Mouse (Mus musculus): ENCODE results near the gene Thumpd1.

GRCm38 (mm10) chr7:119667893-119668292 is 52.7 kb downstream of the Thumpd1 start:
- no peak for TF ChIP-seq CTCF (IDR thresholded peaks at IDR 0.05)
- no peak for TF ChIP-seq EP300 (IDR thresholded peaks at IDR 0.05; ENCODE audit: insufficient read depth, low read depth, low read length)
- no peak for TF ChIP-seq POLR2A (IDR thresholded peaks at IDR 0.05; ENCODE audit: insufficient read depth, low read depth, low read length)

Data from heart, adult 2 months (tissue).